Mouse (Mus musculus): ENCODE data around the gene Gm14744. TPM values are rescaled to one million over a fixed set of nuclear protein-coding genes. Genes with fewer than 3 reads are reported as not detected.
"Not testable (repeated sequence)": the region's sequence is repeated elsewhere in the genome, so short reads cannot be mapped to it uniquely, and the experiment has no call there.

Gm14744 gene
- not detected in 2 replicates for total RNA-seq (2017)

GRCm38 (mm10) chrX:77864458-77864857 lies at the start of gene Gm14744:
Gene Gm14744 (plus strand): TSS chrX:77864758.
- ATAC-seq (ENCODE audit: extremely low read depth, insufficient number of reproducible peaks, low FRiP score, poor library complexity, severe bottlenecking): not testable (repeated sequence)

GRCm38 (mm10) chrX:77853523-77853922 lies 11.0 kb upstream of the Gm14744 start, which contains the start of gene Pbsn:
Gene Pbsn (minus strand): TSS chrX:77853623.
- no peak for ATAC-seq (ENCODE audit: extremely low read depth, insufficient number of reproducible peaks, low FRiP score, poor library complexity, severe bottlenecking)

GRCm38 (mm10) chrX:77880033-77880432 lies 15.5 kb downstream of the Gm14744 start:
- not testable (repeated sequence) for ATAC-seq (ENCODE audit: extremely low read depth, insufficient number of reproducible peaks, low FRiP score, poor library complexity, severe bottlenecking)

Other genes with a start within 250 kb of the Gm14744 start
- 22.0 and 22.6 TPM in 2 replicates for gene Prkx, start 68.5 kb upstream of the Gm14744 start, total RNA-seq (2017)
- gene Pbsn, start 11.1 kb upstream of the Gm14744 start, total RNA-seq (2017): not detected in 2 replicates
- gene 5430402E10Rik, start 60.3 kb downstream of the Gm14744 start, total RNA-seq (2017): not detected in 2 replicates
- gene Obp1a, start 226.6 kb downstream of the Gm14744 start, total RNA-seq (2017): not detected in 2 replicates